Mouse (Mus musculus): ENCODE data around the gene Inhbc. TPM values are rescaled to one million over a fixed set of nuclear protein-coding genes. Genes with fewer than 3 reads are reported as not detected.

Inhbc gene
- polyA plus RNA-seq, 1 experiment: not detected

DNA sequence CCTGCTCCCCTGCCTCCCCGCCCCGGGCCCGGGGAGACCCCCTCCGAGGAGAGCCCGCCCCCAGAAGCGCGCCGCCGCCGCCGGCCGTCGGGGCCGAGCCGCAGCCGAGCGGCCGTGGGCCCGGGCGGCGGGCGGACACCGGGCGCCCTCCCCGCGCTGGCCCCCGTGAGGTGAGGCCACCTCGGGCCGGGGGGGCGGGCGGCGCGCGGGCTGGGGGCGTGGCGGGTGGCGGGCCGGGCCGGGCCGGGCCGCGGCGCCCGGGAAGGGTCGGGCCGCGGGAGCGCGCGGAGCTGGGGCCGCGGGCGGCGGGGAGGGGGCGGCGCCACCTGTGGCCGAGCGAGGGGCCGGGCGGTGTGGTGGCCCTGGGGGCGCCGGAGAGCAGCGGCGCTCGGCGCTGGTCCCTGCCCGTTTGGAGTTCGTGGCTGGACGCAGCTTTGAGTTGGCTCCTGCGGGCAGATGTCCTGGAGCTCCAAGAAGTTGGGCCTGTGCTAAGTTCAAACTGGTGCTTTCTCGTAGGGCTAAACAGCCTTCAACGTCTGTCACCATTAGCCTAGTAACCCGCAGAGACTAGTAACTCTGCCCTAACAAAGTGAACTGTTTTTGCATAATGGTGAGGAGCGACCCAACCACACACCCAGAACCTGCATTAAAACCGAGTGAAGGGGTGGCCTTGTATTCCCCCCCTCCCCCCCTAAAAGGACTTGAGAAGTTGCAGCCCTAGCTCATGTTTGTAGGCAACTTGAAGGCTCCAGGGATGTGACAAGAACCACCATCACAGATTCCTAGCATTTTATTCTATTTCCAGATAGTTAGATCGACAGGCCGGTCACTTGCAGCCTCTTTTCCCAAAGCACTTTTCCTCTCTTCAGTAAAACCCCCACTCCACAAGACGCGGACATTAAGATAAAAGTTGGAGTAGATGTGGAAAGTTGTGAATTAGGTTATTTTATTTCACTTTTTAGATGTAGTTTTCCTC lies 10.8 kb upstream of the Inhbc start:
- Histone ChIP-seq H3K4me1 (ENCODE audit: control insufficient read depth, insufficient read depth, low read length) (no peaks in the 10 kb centered on the region), H3K27ac (ENCODE audit: insufficient read depth, low read length) (peak overlapping the region; percentile 78), H3K4me3 (ENCODE audit: insufficient read depth, low read length) (peak overlapping the region; percentile 83)
- no peak for TF ChIP-seq CTCF (IDR thresholded peaks at IDR 0.05; ENCODE audit: borderline replicate concordance, insufficient read depth, low read length)
- TF ChIP-seq POLR2A (IDR thresholded peaks at IDR 0.05; ENCODE audit: low read depth, low read length): peak; percentile 68

DNA sequence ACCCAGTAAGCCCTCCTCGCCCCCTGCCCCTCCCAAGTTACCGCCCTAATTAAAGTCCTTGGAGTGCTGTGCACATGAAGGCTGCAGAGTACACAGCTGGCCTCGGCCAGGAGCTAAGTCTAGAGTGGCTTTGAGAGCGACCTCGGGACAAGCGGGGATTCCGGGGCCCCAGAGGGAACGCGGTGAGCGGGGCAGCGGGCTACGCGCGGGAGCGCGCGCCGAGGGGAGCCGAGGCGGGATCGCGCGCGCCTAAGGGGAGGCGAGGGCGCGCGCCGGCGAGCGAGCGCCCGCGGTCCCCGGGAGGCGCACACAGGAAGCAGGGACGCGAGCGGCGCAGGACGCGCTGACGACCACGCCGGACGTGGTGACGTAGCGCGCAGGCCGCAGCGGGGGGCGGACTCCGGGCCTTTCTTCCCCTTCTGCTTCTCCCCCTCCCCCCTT lies 10.0 kb upstream of the Inhbc start, which contains the start of gene R3hdm2:
Gene R3hdm2, plus strand, starts transcription at position 77 of the 441 bp plus-strand sequence.
- H3K4me3 ChIP-seq (ENCODE audit: insufficient read depth, low read length): peak within 1 kb of the TSS; percentile 83
- no peaks in the 10 kb centered on the region for H3K4me1 ChIP-seq (ENCODE audit: control insufficient read depth, insufficient read depth, low read length)
- TF ChIP-seq POLR2A (IDR thresholded peaks at IDR 0.05; ENCODE audit: low read depth, low read length): peak; percentile 54
- TF ChIP-seq CTCF (IDR thresholded peaks at IDR 0.05; ENCODE audit: borderline replicate concordance, insufficient read depth, low read length): no peak
- H3K27ac ChIP-seq (ENCODE audit: insufficient read depth, low read length): peak within 1 kb of the TSS; percentile 78

DNA sequence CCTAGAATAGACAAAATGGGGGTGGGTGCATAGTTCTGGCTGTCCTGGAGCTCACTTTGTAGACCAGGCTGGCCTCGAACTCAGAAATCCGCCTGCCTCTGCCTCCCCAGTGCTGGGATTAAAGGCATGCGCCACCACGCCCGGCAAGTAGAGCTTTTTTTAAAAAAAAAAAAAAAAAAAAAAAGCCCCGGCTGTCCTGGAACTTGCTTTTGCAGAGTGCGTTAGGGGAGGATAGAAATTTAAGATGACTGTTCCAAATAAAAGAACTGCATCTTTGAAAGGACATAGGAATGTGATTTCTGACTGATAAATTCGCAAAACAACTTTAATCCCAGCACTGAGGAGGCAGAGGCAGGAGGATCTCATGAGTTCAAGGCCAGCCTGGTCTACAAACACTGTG lies 9.4 kb upstream of the Inhbc start:
- H3K4me1 ChIP-seq (ENCODE audit: control insufficient read depth, insufficient read depth, low read length): no peaks in the 10 kb centered on the region
- no peak for TF ChIP-seq POLR2A (IDR thresholded peaks at IDR 0.05; ENCODE audit: low read depth, low read length)
- no peak for TF ChIP-seq CTCF (IDR thresholded peaks at IDR 0.05; ENCODE audit: borderline replicate concordance, insufficient read depth, low read length)
- H3K27ac ChIP-seq (ENCODE audit: insufficient read depth, low read length): no peak overlapping the region
- peak overlapping the region; percentile 69 for H3K4me3 ChIP-seq (ENCODE audit: insufficient read depth, low read length)

DNA sequence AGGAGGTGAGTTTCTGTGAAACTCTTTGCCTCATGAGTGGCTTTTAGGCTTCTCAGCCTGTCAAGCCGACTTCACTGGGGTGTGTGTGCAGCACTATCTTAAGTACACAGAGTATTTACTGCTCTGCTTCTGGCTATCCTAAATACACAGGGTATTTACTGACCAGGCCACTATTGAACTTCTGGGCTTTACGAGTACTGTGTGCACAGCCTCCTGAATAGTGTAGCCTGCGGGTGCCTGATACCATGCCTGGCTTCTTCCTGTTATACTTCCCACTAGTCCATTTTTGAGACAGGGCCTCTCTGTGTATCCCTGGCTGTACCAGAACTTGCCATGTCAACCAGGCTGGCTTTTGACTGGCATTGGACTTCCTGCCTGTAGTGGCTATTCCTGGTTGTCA lies 7.5 kb upstream of the Inhbc start:
- Histone ChIP-seq H3K4me1 (ENCODE audit: control insufficient read depth, insufficient read depth, low read length) (no peaks in the 10 kb centered on the region), H3K4me3 (ENCODE audit: insufficient read depth, low read length) (no peak overlapping the region)
- TF ChIP-seq CTCF (IDR thresholded peaks at IDR 0.05; ENCODE audit: borderline replicate concordance, insufficient read depth, low read length): no peak
- TF ChIP-seq POLR2A (IDR thresholded peaks at IDR 0.05; ENCODE audit: low read depth, low read length): no peak

DNA sequence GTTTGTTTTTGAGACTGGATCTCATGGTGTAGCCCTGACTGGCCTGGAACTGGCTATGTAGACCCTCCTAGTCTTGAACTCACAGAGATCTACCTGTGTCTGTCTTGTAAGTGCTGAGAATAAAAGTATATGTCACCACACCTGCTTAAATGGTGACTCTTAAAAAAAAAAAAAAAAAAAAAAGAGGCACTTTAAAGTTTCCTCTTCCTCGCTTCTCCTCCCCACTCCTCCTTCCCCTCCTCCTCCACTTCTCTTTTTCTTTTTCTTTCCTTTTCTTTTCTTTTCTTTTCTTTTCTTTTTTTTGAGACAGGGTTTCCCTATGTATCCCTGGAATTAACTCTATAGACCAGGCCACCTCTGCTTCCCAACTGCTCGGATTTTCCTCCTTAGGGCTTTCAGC lies 792 bp upstream of the Inhbc start:
- H3K27ac ChIP-seq (ENCODE audit: insufficient read depth, low read length): no peak overlapping the region
- H3K4me1 ChIP-seq (ENCODE audit: control insufficient read depth, insufficient read depth, low read length): no peaks in the 10 kb centered on the region
- no peak overlapping the region for H3K4me3 ChIP-seq (ENCODE audit: insufficient read depth, low read length)
- TF ChIP-seq CTCF (IDR thresholded peaks at IDR 0.05; ENCODE audit: borderline replicate concordance, insufficient read depth, low read length): no peak
- TF ChIP-seq POLR2A (IDR thresholded peaks at IDR 0.05; ENCODE audit: low read depth, low read length): no peak

More for the DNA sequence above, 7.5 kb upstream of the Inhbc start:
- no peak overlapping the region for H3K27ac ChIP-seq (ENCODE audit: insufficient read depth, low read length)

DNA sequence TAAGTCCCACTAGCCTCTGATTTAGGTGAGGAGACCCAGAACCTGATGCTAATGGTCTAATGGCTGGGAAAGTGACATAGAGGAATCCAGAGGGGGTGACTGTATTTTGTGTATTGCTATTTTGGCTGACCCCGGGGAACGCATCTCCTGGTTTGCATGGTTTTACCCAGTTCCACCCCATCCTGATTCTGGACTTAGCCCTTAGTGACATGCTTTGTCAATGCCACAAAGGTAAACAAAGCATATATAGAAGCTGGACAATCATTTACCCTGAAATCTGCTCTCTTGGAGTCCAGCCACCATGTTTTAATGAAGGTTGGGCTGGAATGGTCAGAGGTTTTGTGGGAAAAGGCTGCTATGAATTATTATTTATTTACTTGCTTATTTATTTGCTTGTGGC lies 2.0 kb downstream of the Inhbc start:
- Histone ChIP-seq H3K4me3 (ENCODE audit: insufficient read depth, low read length) (no peak overlapping the region), H3K4me1 (ENCODE audit: control insufficient read depth, insufficient read depth, low read length) (no peaks in the 10 kb centered on the region), H3K27ac (ENCODE audit: insufficient read depth, low read length) (no peak overlapping the region)
- TF ChIP-seq POLR2A (IDR thresholded peaks at IDR 0.05; ENCODE audit: low read depth, low read length): no peak
- TF ChIP-seq CTCF (IDR thresholded peaks at IDR 0.05; ENCODE audit: borderline replicate concordance, insufficient read depth, low read length): no peak

DNA sequence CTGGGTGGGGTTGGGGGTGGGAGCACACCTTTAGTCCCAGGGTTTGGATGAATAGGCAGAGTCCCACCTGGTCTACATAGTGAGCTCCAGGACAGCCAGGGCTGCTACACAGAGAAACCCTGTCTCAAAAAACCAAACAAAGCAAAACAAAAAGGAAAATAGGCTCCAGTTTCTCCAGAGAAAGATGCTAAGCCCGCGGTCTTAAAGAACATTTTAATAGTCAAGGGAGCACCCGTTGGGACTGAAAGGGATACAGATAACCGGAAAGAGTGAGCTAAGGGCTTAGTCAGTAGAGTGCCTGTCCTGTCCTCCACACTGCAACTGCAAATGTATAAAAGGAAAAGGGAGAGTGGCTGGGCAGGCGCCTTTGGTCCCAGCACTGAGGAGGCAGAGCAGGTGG lies 3.1 kb downstream of the Inhbc start:
- Histone ChIP-seq H3K4me1 (ENCODE audit: control insufficient read depth, insufficient read depth, low read length) (no peaks in the 10 kb centered on the region), H3K4me3 (ENCODE audit: insufficient read depth, low read length) (no peak overlapping the region), H3K27ac (ENCODE audit: insufficient read depth, low read length) (no peak overlapping the region)
- TF ChIP-seq CTCF (IDR thresholded peaks at IDR 0.05; ENCODE audit: borderline replicate concordance, insufficient read depth, low read length) (no peak), POLR2A (IDR thresholded peaks at IDR 0.05; ENCODE audit: low read depth, low read length) (no peak)

DNA sequence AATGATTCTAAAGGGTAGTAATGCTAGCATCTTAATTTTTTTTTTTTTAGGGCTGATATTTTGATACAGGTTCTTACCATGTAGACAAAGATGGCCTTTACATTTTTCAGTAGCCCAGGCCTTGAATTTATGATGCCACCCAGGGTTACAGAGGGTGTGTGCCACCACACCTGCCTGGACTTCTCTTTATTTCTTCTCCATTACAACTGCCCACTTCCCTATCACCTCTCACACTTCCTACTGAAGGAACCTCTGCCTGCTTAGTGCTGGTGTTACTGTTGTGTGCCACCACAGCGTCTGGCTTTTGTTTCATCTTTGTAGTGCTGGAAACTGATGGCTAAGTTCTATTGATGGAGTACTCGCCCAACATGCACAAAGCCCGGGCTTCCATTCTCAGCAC lies 9.5 kb downstream of the Inhbc start:
- no peak for TF ChIP-seq CTCF (IDR thresholded peaks at IDR 0.05; ENCODE audit: borderline replicate concordance, insufficient read depth, low read length)
- no peak for TF ChIP-seq POLR2A (IDR thresholded peaks at IDR 0.05; ENCODE audit: low read depth, low read length)
- no peak overlapping the region for H3K27ac ChIP-seq (ENCODE audit: insufficient read depth, low read length)
- H3K4me3 ChIP-seq (ENCODE audit: insufficient read depth, low read length): no peak overlapping the region
- no peaks in the 10 kb centered on the region for H3K4me1 ChIP-seq (ENCODE audit: control insufficient read depth, insufficient read depth, low read length)

DNA sequence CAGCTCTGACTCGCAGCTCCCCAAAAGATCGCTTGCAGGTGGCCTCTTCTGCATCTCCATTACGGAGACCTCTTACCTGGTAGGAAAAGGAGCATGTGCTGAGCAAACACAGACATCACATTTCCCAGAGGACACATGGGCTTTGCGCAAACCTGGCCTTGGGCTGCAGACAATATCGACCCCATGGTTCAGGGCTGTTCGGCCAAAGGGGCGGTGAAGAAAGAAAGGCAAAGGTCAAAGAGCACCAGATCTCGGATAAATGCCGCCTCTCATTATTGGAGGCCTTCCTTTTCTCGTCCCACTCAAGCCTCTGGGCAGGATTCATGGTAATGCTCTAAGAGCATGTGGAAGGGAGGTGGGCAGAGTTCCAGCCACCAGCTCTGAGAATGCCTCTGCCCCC lies 14.9 kb downstream of the Inhbc start:
- no peaks in the 10 kb centered on the region for H3K4me1 ChIP-seq (ENCODE audit: control insufficient read depth, insufficient read depth, low read length)
- TF ChIP-seq POLR2A (IDR thresholded peaks at IDR 0.05; ENCODE audit: low read depth, low read length): no peak
- no peak for TF ChIP-seq CTCF (IDR thresholded peaks at IDR 0.05; ENCODE audit: borderline replicate concordance, insufficient read depth, low read length)

More for the DNA sequence above, 14.9 kb downstream of the Inhbc start:
- Histone ChIP-seq H3K27ac (ENCODE audit: insufficient read depth, low read length) (no peak overlapping the region), H3K4me3 (ENCODE audit: insufficient read depth, low read length) (no peak overlapping the region)

Data from embryonic fibroblast, embryonic 13.5 days (primary cell).